Mouse (Mus musculus) CH12.LX (cell line): ENCODE results near the gene Tctn3.
"Not testable (repeated sequence)": the region's sequence is repeated elsewhere in the genome, so short reads cannot be mapped to it uniquely, and the experiment has no call there.

ENCODE experiments used
- CTCF ChIP-seq, 2 experiments: IDR thresholded peaks in 1 of 2; conservative IDR thresholded peaks in 1 of 2; 2 replicates each; pipeline ENCODE4 v1.5.1; 2011 to 2012; ENCODE audit warnings: low read depth in 2 of 2, low read length in 2 of 2, improper control_type of control experiment in 1 of 2, inconsistent platforms in 1 of 2, mild to moderate bottlenecking in 1 of 2, moderate library complexity in 1 of 2
- HCFC1 ChIP-seq: IDR thresholded peaks from 2 replicates; pipeline ENCODE4 v1.6.1; 2012; ENCODE audit warnings: low read depth, mild to moderate bottlenecking, inconsistent platforms, low read length, improper control_type of control experiment
- JUN ChIP-seq: IDR thresholded peaks from 2 replicates; pipeline ENCODE4 v1.6.1; 2011; ENCODE audit warnings: low read depth, mild to moderate bottlenecking, low read length, improper control_type of control experiment, moderate library complexity; ENCODE audit not compliant: insufficient read depth
- MAFK ChIP-seq: IDR thresholded peaks from 2 replicates; pipeline ENCODE4 v1.6.1; 2011; ENCODE audit warnings: low read length, improper control_type of control experiment; ENCODE audit not compliant: insufficient replicate concordance
- NELFE ChIP-seq: IDR thresholded peaks from 2 replicates; pipeline ENCODE4 v1.6.1; 2011; ENCODE audit warnings: low read depth, low read length, improper control_type of control experiment
- POLR2A ChIP-seq: IDR thresholded peaks from 2 replicates; pipeline ENCODE4 v1.6.1; 2011; ENCODE audit warnings: low read depth, mild to moderate bottlenecking, improper control_type of control experiment, low read length
- POLR2AphosphoS2 ChIP-seq: IDR thresholded peaks from 2 replicates; pipeline ENCODE4 v1.6.1; 2011; ENCODE audit warnings: low read depth, low read length, improper control_type of control experiment
- ZC3H11A ChIP-seq: IDR thresholded peaks from 2 replicates; pipeline ENCODE4 v1.6.1; 2012; ENCODE audit warnings: low read depth, mild to moderate bottlenecking, inconsistent platforms, low read length, improper control_type of control experiment

DNA sequence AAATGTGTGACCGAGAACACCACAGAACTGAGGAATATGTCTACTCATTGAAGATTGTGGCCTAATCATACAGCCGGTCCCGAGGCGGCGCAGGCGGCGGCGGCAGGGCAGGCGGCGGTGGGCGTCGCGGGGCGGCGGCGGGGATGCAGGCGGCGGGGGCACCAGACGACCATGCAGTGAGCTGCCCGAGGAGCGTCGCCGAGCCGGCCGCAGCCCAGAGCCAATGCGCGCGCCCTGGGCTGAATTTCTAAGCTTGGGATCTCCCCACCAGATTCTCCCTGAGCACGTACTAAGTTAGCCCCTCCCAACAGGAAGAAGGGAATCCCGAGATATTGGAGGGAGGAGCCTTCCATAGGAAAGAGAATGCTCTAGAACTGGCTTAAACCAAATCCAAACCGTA is 50.5 kb downstream of the Tctn3 start:
- TF ChIP-seq MAFK; POLR2A; CTCF (conservative IDR thresholded peaks at IDR 0.05 in 1 of 2, IDR thresholded peaks at IDR 0.05 in 1 of 2; ENCODE audit: low read depth in 2 of 2, low read length in 2 of 2); HCFC1; JUN; POLR2AphosphoS2; ZC3H11A; NELFE: not testable (repeated sequence)
